Mouse (Mus musculus) limb, embryonic 13.5 days (tissue): ENCODE data around the gene Polr1c. TPM values are rescaled to one million over a fixed set of nuclear protein-coding genes. Genes with fewer than 3 reads are reported as not detected.

Experiments
- ATAC-seq: fragments of 200-750 bp; cut with Nextera tagmentation; 2 replicates; pipeline ENCODE4 v1.8.0; 2017; ENCODE audit warnings: low read depth, moderate number of reproducible peaks, moderate TSS enrichment; ENCODE audit not compliant: low FRiP score
- H3K27ac ChIP-seq: fragments of 300-500 bp; sonication (generic); 2 replicates; pipeline ENCODE4 v1.5.1; 2015; ENCODE audit warnings: inconsistent platforms, mild to moderate bottlenecking, moderate library complexity
- H3K27me3 ChIP-seq: fragments of 300-500 bp; sonication (generic); 2 replicates; pipeline ENCODE4 v1.6.1; 2015; ENCODE audit warnings: mild to moderate bottlenecking, inconsistent platforms
- H3K36me3 ChIP-seq: fragments of 300-500 bp; sonication (generic); 2 replicates; pipeline ENCODE4 v1.6.1; 2015; ENCODE audit warnings: inconsistent platforms, mild to moderate bottlenecking, moderate library complexity
- H3K4me1 ChIP-seq: fragments of 300-500 bp; sonication (generic); 2 replicates; pipeline ENCODE4 v1.6.1; 2015; ENCODE audit warnings: inconsistent platforms
- H3K4me2 ChIP-seq: fragments of 300-500 bp; sonication (generic); replicated peaks from 2 replicates; pipeline ENCODE4 v1.6.1; 2015; ENCODE audit warnings: inconsistent platforms, mild to moderate bottlenecking, moderate library complexity
- H3K4me3 ChIP-seq: fragments of 300-500 bp; sonication (generic); 2 replicates; pipeline ENCODE4 v1.5.1; 2015; ENCODE audit warnings: moderate library complexity, mild to moderate bottlenecking, inconsistent platforms
- H3K9ac ChIP-seq: fragments of 300-500 bp; sonication (generic); 2 replicates; pipeline ENCODE4 v1.6.1; 2015; ENCODE audit warnings: mild to moderate bottlenecking, inconsistent platforms
- H3K9me3 ChIP-seq: fragments of 300-500 bp; sonication (generic); 2 replicates; pipeline ENCODE4 v1.6.1; 2016; ENCODE audit warnings: inconsistent platforms
- whole genome bisulfite sequencing: fragments of 180-500 bp; shearing (Covaris S2); methylation state at CpG from one replicate; pipeline ENCODE4 v1.1.7; 2015; 5-methylcytosine and 5-hydroxymethylcytosine counted together
- polyA plus RNA-seq: library from polyadenylated mRNA; unstranded; fragments of >200 nt; fragmentation: Nextera tagmentation; extraction: Ambion mirVana; gene quantifications from 2 replicates; pipeline ENCODE4 v1.2.1, GENCODE M21; 2015

Gene Polr1c
- polyA plus RNA-seq, 1 experiment from 2014 or later = 103 TPM

DNA sequence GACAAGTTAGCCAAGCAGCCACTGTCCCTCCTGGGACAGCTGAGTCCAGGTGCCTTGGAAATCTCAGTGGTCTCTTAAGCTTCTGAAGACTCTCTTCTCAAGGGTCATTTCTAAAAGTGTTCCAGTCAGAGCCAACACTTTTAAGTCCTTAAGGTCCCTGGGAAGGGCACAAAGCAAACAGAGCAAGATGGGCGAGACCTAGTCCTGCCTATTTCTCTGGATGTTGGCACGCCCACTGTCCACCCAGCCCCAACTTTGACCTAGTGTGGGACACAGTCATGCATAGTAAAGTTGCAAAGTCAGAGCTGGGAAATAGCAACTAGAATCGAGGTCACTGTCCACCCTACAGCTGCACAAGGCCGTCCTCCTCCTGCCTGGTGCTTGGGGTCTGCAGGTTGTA lies 4.9 kb downstream of the Polr1c start:
- Histone ChIP-seq H3K4me3 (no peak overlapping the region), H3K9ac (no peak overlapping the region), H3K27me3 (no peaks in the 10 kb centered on the region), H3K36me3 (peaks cover 82% of the 10 kb centered on the region), H3K9me3 (no peaks in the 10 kb centered on the region), H3K4me2 (no peak overlapping the region), H3K4me1 (peaks cover 8% of the 10 kb centered on the region), H3K27ac (no peak overlapping the region)
- no peak for ATAC-seq
- WGBS = 87% methylated on average over 4 of the region's 4 CpGs

DNA sequence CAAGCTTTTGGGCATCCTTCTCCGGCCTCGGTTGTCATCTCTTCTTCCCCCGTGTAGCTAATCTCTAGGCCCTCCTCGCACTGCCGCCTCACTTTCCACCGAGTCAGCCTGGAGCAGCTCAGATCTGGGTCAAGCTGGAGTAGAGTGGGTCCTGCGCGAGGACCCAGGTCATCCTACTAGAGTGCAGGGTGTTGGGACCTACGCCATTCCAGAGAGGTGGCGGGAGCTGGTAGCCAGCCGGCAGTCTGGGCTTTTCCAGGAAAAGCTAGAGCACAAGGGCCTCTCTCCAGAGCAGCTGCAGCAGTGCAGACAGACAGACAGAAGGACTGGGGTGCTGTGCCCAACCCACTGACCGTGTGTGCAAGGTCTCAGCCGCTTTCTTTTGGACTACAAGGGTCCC lies 5.6 kb downstream of the Polr1c start:
- Histone ChIP-seq H3K4me1 (peaks cover 8% of the 10 kb centered on the region), H3K4me3 (no peak overlapping the region), H3K27me3 (no peaks in the 10 kb centered on the region), H3K9ac (no peak overlapping the region), H3K27ac (no peak overlapping the region), H3K36me3 (peaks cover 89% of the 10 kb centered on the region), H3K9me3 (no peaks in the 10 kb centered on the region), H3K4me2 (no peak overlapping the region)
- no peak for ATAC-seq
- 86% methylated on average over 13 of the region's 13 CpGs for WGBS

DNA sequence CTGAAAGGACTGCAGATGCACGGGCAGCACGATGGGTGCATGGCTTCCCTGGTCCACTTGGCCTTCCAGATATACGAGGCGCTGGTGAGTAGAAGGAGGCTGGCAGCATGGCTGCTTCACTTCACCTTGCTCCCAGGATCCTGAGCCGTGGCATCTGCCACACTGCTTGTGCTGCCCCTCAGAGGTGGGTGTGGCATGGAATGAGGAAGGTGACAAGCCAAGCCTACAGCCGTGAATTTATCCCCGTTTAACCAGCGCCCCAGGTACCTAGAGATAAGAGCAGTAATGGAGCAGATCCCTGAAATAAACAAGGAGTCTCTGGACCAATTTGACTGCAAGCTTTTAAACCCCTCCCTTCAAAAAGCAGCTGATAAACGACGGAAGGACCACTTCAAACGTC lies 6.4 kb downstream of the Polr1c start:
- Histone ChIP-seq H3K27me3 (no peaks in the 10 kb centered on the region), H3K9me3 (no peaks in the 10 kb centered on the region), H3K36me3 (peaks cover 97% of the 10 kb centered on the region), H3K4me3 (no peak overlapping the region), H3K27ac (no peak overlapping the region), H3K4me2 (no peak overlapping the region), H3K4me1 (peaks cover under 1% of the 10 kb centered on the region), H3K9ac (no peak overlapping the region)
- 67% methylated on average over 11 of the region's 11 CpGs for WGBS
- no peak for ATAC-seq

DNA sequence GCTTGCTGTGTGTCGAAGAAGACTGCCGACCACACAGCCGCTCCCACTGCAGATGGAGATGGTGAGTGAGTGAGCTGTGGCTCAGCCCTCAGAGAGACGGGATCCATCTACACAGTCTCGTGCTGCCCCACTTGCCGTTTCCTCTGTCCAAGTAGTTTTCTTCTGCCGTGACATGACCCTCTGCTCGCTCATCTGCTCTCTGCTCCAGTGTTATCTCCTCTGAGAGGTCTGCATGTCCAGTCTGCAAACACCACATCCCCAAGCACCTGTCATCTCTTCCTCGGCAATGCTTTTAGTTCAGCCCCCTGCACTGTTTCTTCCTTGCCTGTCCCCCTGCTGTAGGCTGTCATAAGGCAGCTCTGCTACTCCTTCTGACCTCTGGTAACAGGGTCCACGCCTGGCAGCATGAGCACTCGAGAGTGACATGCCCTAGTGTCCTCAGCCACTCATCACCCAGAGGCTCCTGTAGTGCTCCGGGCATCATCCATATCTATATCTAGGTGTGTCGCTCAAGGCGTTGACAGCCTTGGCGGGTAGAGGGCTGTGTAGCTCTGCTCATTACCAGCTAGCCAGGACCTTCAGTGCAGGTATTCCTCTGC lies 8.2 kb downstream of the Polr1c start:
- H3K9me3 ChIP-seq = no peaks in the 10 kb centered on the region
- H3K27me3 ChIP-seq = no peaks in the 10 kb centered on the region
- no peaks in the 10 kb centered on the region for H3K4me1 ChIP-seq
- WGBS = 94% methylated on average over 15 of the region's 15 CpGs
- no peak overlapping the region for H3K27ac ChIP-seq
- H3K4me2 ChIP-seq = no peak overlapping the region
- no peak overlapping the region for H3K4me3 ChIP-seq
- H3K36me3 ChIP-seq = peaks cover 92% of the 10 kb centered on the region
- H3K9ac ChIP-seq = no peak overlapping the region
- ATAC-seq = no peak

DNA sequence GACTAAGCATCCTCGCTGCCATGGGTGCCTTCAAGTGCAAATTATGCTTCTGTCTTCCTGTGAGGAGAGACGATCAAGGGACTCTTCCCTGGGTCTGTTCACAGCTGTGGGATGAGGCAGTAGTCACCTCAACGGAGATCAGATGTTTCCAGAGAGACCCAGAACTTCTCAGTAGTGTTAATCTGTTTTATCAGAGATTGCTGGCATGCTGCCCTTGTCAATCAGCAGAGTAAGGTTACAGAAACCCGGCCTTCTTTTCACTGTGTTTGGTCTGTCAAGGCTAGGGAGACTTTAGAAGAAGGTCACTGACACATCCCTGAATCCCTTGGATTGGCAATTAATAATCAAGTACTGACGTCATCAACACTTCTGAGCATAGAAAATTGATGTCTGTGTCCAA lies 10.4 kb downstream of the Polr1c start:
- no peak overlapping the region for H3K4me3 ChIP-seq
- no peak overlapping the region for H3K9ac ChIP-seq
- no peak for ATAC-seq
- peaks cover 91% of the 10 kb centered on the region for H3K36me3 ChIP-seq
- no peaks in the 10 kb centered on the region for H3K9me3 ChIP-seq
- H3K4me1 ChIP-seq = no peaks in the 10 kb centered on the region
- H3K4me2 ChIP-seq = no peak overlapping the region
- WGBS = 83% methylated on average over 5 of the region's 5 CpGs
- H3K27me3 ChIP-seq = no peaks in the 10 kb centered on the region
- H3K27ac ChIP-seq = no peak overlapping the region

DNA sequence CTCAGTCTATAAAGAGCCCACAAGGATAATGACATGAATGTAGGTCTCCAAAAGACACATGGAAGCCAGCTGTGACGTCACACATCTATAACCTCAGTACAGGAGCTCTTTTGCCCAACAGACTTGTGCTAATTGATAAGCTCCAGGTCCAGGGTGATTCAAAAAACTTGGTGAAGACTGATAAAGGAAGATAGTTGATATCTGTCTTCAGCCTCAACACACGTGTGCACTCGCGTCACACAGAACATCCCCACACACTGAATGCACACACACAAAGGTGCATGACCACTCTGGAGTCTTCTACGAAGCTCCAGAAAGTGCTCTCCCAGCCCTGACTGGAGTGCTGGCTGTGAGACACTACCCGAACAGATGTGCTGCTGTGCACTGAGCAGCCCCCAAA lies 10.8 kb downstream of the Polr1c start:
- no peaks in the 10 kb centered on the region for H3K27me3 ChIP-seq
- no peak overlapping the region for H3K4me2 ChIP-seq
- H3K4me1 ChIP-seq = no peaks in the 10 kb centered on the region
- 89% methylated on average over 6 of the region's 6 CpGs for WGBS
- no peak overlapping the region for H3K27ac ChIP-seq
- no peak overlapping the region for H3K4me3 ChIP-seq
- peaks cover 91% of the 10 kb centered on the region for H3K36me3 ChIP-seq
- ATAC-seq = no peak
- H3K9ac ChIP-seq = no peak overlapping the region
- no peaks in the 10 kb centered on the region for H3K9me3 ChIP-seq

DNA sequence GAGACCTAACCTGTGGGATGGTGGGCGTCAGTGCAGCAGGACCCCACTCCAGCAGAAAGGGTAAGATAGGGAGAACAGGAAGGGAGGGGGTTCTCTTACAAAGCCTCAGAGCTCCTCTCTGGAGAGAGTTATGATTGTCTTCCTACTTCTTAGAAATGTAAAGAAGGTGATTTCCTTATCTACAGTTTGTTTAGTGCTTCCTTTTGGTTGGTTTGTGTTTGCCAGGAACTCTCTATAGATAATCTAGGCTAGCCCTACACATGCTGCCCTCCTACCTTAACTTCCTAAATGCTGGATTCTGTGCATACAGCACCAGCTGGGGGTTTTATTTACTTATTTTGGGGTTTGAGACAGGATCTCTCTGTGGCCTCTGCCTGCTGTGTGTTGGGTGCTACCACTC lies 11.8 kb downstream of the Polr1c start:
- no peaks in the 10 kb centered on the region for H3K27me3 ChIP-seq
- H3K9me3 ChIP-seq = no peaks in the 10 kb centered on the region
- no peak overlapping the region for H3K4me3 ChIP-seq
- no peaks in the 10 kb centered on the region for H3K4me1 ChIP-seq
- 77% methylated on average over 1 of the region's 1 CpGs for WGBS
- peaks cover 90% of the 10 kb centered on the region for H3K36me3 ChIP-seq
- H3K27ac ChIP-seq = no peak overlapping the region
- no peak overlapping the region for H3K4me2 ChIP-seq
- no peak overlapping the region for H3K9ac ChIP-seq
- ATAC-seq = no peak

DNA sequence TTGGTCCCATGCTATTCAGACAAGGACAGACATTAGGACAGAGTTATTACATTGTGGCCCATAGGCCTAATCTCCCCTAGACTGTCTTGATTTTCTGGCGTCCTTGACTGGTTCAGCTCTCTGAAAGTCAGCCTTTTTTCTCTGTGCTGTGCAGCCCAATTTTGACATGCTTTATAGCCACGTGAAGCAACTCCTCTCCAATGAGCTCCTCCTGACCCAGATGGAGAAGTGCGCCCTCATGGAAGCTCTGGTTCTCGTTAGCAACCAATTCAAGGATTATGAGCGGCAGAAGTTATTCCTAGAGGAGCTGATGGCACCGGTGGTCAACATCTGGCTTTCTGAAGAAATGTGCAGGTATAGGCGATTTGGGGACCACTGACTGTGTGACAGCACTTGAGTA lies 20.3 kb downstream of the Polr1c start:
- H3K27me3 ChIP-seq = no peaks in the 10 kb centered on the region
- no peak for ATAC-seq
- H3K4me1 ChIP-seq = no peaks in the 10 kb centered on the region
- H3K36me3 ChIP-seq = peaks cover 99% of the 10 kb centered on the region
- H3K9me3 ChIP-seq = no peaks in the 10 kb centered on the region
- H3K4me3 ChIP-seq = no peak overlapping the region
- no peak overlapping the region for H3K27ac ChIP-seq
- no peak overlapping the region for H3K4me2 ChIP-seq
- WGBS = 45% methylated on average over 7 of the region's 7 CpGs
- H3K9ac ChIP-seq = no peak overlapping the region

DNA sequence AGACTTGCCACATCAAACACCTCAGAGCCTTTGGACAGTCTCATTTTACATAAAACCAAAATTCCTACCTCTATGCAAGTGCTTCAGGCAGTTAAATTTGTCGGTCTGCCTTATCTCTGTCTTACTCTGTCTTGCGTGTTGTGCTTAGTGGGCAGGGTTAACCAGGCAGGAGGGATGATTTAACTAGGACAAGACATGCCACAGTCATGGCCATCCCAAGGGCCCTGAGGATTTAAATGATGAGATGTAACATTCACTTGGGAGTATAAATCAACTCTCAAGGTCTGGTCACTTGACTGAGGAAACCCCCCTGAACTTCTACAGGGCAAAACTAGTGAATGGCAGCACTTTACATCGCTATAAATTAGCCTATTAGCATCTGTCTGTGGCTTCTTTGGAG lies 26.3 kb downstream of the Polr1c start:
- Histone ChIP-seq H3K4me3 (no peak overlapping the region), H3K9ac (no peak overlapping the region), H3K27me3 (no peaks in the 10 kb centered on the region), H3K4me1 (no peaks in the 10 kb centered on the region), H3K27ac (no peak overlapping the region), H3K4me2 (no peak overlapping the region), H3K36me3 (peaks cover 100% of the 10 kb centered on the region), H3K9me3 (no peaks in the 10 kb centered on the region)
- WGBS = 89% methylated on average over 3 of the region's 3 CpGs
- no peak for ATAC-seq

DNA sequence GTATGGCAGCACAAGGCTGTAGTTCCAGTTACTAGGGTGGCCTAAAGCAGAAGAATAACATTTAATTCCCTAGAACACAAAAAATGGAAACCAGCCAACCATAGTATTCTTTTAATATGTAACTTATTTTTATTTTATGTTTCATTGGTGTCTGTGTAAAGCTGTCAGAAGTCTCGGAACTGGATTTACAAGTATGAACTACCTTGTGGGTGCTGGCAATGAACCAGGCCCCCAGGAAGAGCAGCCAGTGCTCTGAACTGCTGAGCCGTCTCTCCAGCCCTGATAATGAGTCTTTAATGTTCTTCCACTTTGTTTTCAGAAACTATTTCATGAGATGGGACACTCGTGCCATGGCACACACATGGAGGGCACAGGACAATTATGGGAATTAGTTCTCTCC lies 37.3 kb downstream of the Polr1c start:
- no peak overlapping the region for H3K9ac ChIP-seq
- no peak for ATAC-seq
- no peaks in the 10 kb centered on the region for H3K9me3 ChIP-seq
- WGBS = 93% methylated on average over 3 of the region's 3 CpGs
- H3K27me3 ChIP-seq = no peaks in the 10 kb centered on the region
- no peak overlapping the region for H3K27ac ChIP-seq
- peaks cover 95% of the 10 kb centered on the region for H3K36me3 ChIP-seq
- H3K4me3 ChIP-seq = no peak overlapping the region
- no peak overlapping the region for H3K4me2 ChIP-seq
- H3K4me1 ChIP-seq = no peaks in the 10 kb centered on the region

DNA sequence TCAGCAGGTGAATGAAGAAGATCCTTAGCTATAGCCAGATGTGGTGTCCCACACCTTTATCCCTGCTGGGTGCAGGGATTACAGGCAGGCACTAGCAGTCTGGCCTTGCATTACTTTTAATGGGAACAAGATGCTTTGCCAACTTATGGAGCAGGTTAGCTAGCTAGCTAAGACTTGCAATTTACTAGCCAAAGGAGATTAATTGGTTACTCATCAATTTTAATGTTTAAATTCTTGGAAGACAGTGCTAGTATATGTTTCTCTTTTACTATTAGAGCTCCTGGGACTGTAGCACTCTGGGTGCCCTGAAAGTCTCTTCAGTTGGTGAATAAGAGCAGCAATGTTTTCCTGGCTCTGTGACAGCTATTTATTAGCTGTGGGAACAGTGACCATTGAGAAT lies 41.2 kb downstream of the Polr1c start:
- Histone ChIP-seq H3K27me3 (no peaks in the 10 kb centered on the region), H3K4me3 (no peak overlapping the region), H3K9me3 (no peaks in the 10 kb centered on the region), H3K9ac (no peak overlapping the region), H3K4me1 (peaks cover 16% of the 10 kb centered on the region), H3K27ac (no peak overlapping the region), H3K36me3 (peaks cover 68% of the 10 kb centered on the region), H3K4me2 (no peak overlapping the region)
- no peak for ATAC-seq

DNA sequence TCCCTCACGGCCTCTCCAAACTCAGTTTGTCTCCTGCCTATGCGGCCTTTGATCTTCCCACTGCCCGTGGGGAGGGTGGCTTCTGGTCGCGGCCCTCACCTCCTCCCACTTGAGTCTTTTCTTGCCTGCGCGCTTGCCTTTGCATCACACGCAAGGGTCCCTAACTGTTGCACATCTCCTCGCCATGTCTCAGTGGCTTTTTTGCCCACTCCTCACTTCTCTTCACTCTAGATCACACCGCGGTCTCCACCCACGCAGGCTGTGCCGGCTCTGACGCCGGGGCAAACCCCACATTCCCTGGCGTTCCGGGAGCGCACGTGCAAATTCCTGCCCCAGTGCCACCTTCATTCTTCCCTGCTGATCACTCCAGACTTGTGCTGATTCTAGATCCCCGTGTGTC lies 44.8 kb downstream of the Polr1c start:
- peak overlapping the region; percentile 92 for H3K4me3 ChIP-seq
- no peak; the same call in 1 of the 2 replicates for ATAC-seq
- H3K4me2 ChIP-seq = peak overlapping the region; percentile 92
- under 1% methylated on average over 20 of the region's 20 CpGs for WGBS
- H3K9ac ChIP-seq = peak overlapping the region; percentile 94
- H3K27ac ChIP-seq = peak overlapping the region; percentile 83
- peaks cover 48% of the 10 kb centered on the region for H3K36me3 ChIP-seq
- H3K4me1 ChIP-seq = peaks cover 26% of the 10 kb centered on the region
- H3K27me3 ChIP-seq = no peaks in the 10 kb centered on the region
- no peaks in the 10 kb centered on the region for H3K9me3 ChIP-seq

DNA sequence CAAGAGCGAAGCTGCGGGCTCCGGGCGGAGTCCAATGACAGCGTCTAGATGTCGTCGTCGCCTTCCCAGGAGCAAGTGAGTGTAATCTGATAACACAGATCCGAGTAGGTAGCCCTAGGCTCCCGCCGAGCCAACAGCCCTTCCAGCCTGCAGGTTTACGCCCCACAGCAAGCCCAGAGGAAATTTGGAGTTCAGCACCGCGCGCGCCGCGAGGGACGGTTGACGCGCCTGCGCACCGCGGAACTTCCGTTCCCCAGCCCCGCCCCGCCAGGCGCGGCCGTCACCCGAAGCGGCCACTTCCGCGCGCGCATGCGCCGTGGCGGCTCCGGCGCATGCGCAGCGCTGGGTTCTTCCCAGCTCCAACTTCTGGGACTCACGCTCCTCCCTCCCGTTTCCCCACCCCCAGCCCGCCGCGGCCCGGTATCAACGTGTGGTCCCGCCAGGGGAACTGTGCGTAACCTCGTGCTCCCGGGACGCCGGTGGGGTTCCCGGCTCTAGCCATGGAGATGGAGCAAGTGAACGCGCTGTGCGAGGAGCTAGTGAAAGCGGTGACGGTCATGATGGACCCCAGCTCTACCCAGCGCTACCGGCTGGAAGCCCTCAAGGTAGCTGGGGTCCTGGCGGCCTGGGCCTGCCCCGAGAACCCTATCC lies 45.3 kb downstream of the Polr1c start, which contains the start of the genes Polh and Xpo5:
Gene Polh, minus strand, starts transcription at position 225 of the 651 bp plus-strand sequence.
Gene Xpo5, plus strand, starts transcription at position 362 of the 651 bp plus-strand sequence.
- ATAC-seq = peak; percentile 95
- peaks cover 26% of the 10 kb centered on the region for H3K4me1 ChIP-seq
- H3K36me3 ChIP-seq = peaks cover 48% of the 10 kb centered on the region
- peak within 1 kb of the TSS; percentile 92 for H3K4me2 ChIP-seq
- no peaks in the 10 kb centered on the region for H3K9me3 ChIP-seq
- peak within 1 kb of the TSS; percentile 94 for H3K9ac ChIP-seq
- peak within 1 kb of the TSS; percentile 83 for H3K27ac ChIP-seq
- no peaks in the 10 kb centered on the region for H3K27me3 ChIP-seq
- WGBS = under 1% methylated on average over 66 of the region's 66 CpGs
- peak within 1 kb of the TSS; percentile 92 for H3K4me3 ChIP-seq
